Mouse (Mus musculus) embryonic facial prominence, embryonic 14.5 days (tissue): ENCODE measurements around the gene Nhej1. TPM values are rescaled to one million over a fixed set of nuclear protein-coding genes. Genes with fewer than 3 reads are reported as not detected.

Experiments used
- ATAC-seq: fragments of 200-750 bp; cut with Nextera tagmentation; 2 replicates; pipeline ENCODE4 v1.8.0; 2017; ENCODE audit warnings: low read depth, moderate number of reproducible peaks, moderate TSS enrichment
- DNase-seq: peaks from one replicate; pipeline ENCODE4 v3.0.0-alpha.2; 2015; ENCODE audit warnings: low spot score
- H3K27ac ChIP-seq: fragments of 300-500 bp; sonication (generic); replicated peaks from 2 replicates; pipeline ENCODE4 v1.5.1; 2014; ENCODE audit warnings: low read depth, mild to moderate bottlenecking, low read length, moderate library complexity
- H3K27me3 ChIP-seq: fragments of 300-500 bp; sonication (generic); replicated peaks from 2 replicates; pipeline ENCODE4 v1.6.1; 2014; ENCODE audit warnings: low read length; ENCODE audit not compliant: control insufficient read depth, insufficient read depth
- H3K36me3 ChIP-seq: fragments of 300-500 bp; sonication (generic); 2 replicates; pipeline ENCODE4 v1.6.1; 2014; ENCODE audit warnings: low read length, mixed read lengths; ENCODE audit not compliant: control insufficient read depth, insufficient read depth
- H3K4me1 ChIP-seq: fragments of 300-500 bp; sonication (generic); 2 replicates; pipeline ENCODE4 v1.6.1; 2014; ENCODE audit warnings: antibody characterized with exemption, low read length; ENCODE audit not compliant: control insufficient read depth, insufficient read depth
- H3K4me2 ChIP-seq: fragments of 300-500 bp; sonication (generic); 2 replicates; pipeline ENCODE4 v1.6.1; 2014; ENCODE audit warnings: low read depth, mild to moderate bottlenecking, low read length, moderate library complexity, mixed read lengths
- H3K4me3 ChIP-seq: fragments of 300-500 bp; sonication (generic); 2 replicates; pipeline ENCODE4 v1.5.1; 2014; ENCODE audit warnings: low read depth, mild to moderate bottlenecking, low read length
- H3K9ac ChIP-seq: fragments of 300-500 bp; sonication (generic); 2 replicates; pipeline ENCODE4 v1.6.1; 2014; ENCODE audit warnings: low read depth, mild to moderate bottlenecking, low read length, moderate library complexity, mixed read lengths
- H3K9me3 ChIP-seq: fragments of 300-500 bp; sonication (generic); 2 replicates; pipeline ENCODE4 v1.6.1; 2016; ENCODE audit warnings: low read length; ENCODE audit not compliant: control insufficient read depth
- WGBS: fragments of 180-500 bp; shearing (Covaris S2); extraction: QIAGEN DNeasy Blood & Tissue Kit; methylation state at CpG from one replicate; pipeline ENCODE4 v1.1.7; 2014; 5-methylcytosine and 5-hydroxymethylcytosine counted together
- polyA plus RNA-seq: library from polyadenylated mRNA; unstranded; fragments of >200 nt; fragmentation: Nextera tagmentation; extraction: Ambion mirVana; gene quantifications from 2 replicates; pipeline ENCODE4 v1.2.1, GENCODE M21; 2014

The Nhej1 gene
- polyA plus RNA-seq, 1 experiment from 2014 or later, result 10.3 TPM

- Histone ChIP-seq H3K36me3 (no peaks in the 10 kb centered on the region), H3K9ac (no peak overlapping the region), H3K27ac (no peak overlapping the region), H3K27me3 (no peaks in the 10 kb centered on the region), H3K4me1 (no peaks in the 10 kb centered on the region), H3K4me2 (no peak overlapping the region), H3K9me3 (no peaks in the 10 kb centered on the region), H3K4me3 (no peak overlapping the region)
- 94% methylated on average over 9 of the region's 10 CpGs for WGBS
- DNase-seq (peak; percentile 13), ATAC-seq (no peak)
These were observed 93.0 kb downstream of the Nhej1 start for GRCm38 (mm10) chr1:75032041-75032440.

GRCm38 (mm10) chr1:75027061-75027779 is 97.8 kb downstream of the Nhej1 start:
- ATAC-seq, result no peak

DNA sequence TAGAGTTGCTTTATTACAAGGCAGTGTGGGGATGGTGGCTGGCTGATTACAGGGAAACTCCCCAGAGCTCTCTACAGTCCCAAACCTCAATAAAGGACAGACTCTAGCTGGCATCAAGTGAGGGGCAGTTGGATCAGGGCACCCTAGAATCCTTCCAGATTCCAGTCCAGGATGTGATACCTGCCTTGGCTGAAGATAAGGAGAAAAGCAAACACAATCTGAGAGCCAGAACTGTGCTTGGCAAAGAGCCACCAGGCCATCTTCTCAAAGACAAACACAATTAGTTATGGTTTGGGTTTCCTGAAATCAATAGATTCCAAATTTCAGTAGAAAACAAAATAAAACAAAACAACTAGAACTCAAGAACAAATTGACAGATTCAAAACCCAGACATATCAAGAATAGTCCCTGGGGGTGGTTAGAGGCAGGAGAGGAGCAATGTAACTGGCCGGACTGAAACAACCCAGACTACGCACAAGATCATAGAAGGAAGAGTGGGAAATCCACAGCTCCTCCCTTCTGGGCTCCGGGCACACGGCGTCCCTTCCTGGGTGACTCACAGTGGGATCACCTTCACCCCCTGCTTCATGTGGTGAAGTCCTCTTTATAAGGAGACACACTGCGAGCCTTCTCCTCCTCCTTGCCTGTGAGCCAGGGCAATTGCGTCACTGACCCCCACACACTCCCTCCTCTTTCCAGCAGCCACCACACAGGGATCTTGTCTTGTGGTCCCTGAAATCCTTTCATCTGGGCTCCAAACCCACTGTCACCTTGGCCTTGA is 100.4 kb downstream of the Nhej1 start:
- H3K4me2 ChIP-seq, result no peak overlapping the region

More at GRCm38 (mm10) chr1:75027061-75027779, 97.8 kb downstream of the Nhej1 start:
- Histone ChIP-seq H3K4me3 (no peak overlapping the region), H3K27ac (no peak overlapping the region), H3K9ac (no peak overlapping the region), H3K4me1 (no peaks in the 10 kb centered on the region), H3K9me3 (no peaks in the 10 kb centered on the region), H3K4me2 (no peak overlapping the region), H3K36me3 (no peaks in the 10 kb centered on the region), H3K27me3 (no peaks in the 10 kb centered on the region)
- DNase-seq, result no peak
- WGBS, result 56% methylated on average over 2 of the region's 2 CpGs

GRCm38 (mm10) chr1:75022216-75022615 is 102.8 kb downstream of the Nhej1 start:
- no peak overlapping the region for H3K4me3 ChIP-seq
- no peaks in the 10 kb centered on the region for H3K36me3 ChIP-seq
- no peak overlapping the region for H3K9ac ChIP-seq
- ATAC-seq (no peak), DNase-seq (no peak)
- no peak overlapping the region for H3K27ac ChIP-seq
- WGBS, result 73% methylated on average over 5 of the region's 5 CpGs
- H3K4me1 ChIP-seq, result no peaks in the 10 kb centered on the region
- no peaks in the 10 kb centered on the region for H3K27me3 ChIP-seq
- no peak overlapping the region for H3K4me2 ChIP-seq
- no peaks in the 10 kb centered on the region for H3K9me3 ChIP-seq

More for the DNA sequence above, 100.4 kb downstream of the Nhej1 start:
- Histone ChIP-seq H3K27ac (no peak overlapping the region), H3K27me3 (no peaks in the 10 kb centered on the region), H3K36me3 (no peaks in the 10 kb centered on the region), H3K4me3 (no peak overlapping the region), H3K4me1 (no peaks in the 10 kb centered on the region), H3K9ac (no peak overlapping the region), H3K9me3 (no peaks in the 10 kb centered on the region)
- WGBS, result 81% methylated on average over 7 of the region's 7 CpGs
- DNase-seq, result no peak
- no peak for ATAC-seq

- Histone ChIP-seq H3K27me3 (no peaks in the 10 kb centered on the region), H3K9ac (no peak overlapping the region), H3K4me1 (peaks cover 22% of the 10 kb centered on the region), H3K27ac (no peak overlapping the region), H3K36me3 (no peaks in the 10 kb centered on the region), H3K4me3 (no peak overlapping the region), H3K9me3 (no peaks in the 10 kb centered on the region), H3K4me2 (no peak overlapping the region)
- peak; percentile 90 for DNase-seq
- 0 out of 2 replicates have a peak, but pooled peaks have one; percentile 30 for ATAC-seq
- 5% methylated on average over 6 of the region's 6 CpGs for WGBS
These were observed 108.2 kb downstream of the Nhej1 start for GRCm38 (mm10) chr1:75016846-75017245.

- ATAC-seq (peak; percentile 62), DNase-seq (peak; percentile 68)
- Histone ChIP-seq H3K27ac (peak overlapping the region; percentile 28; the same call in 1 of the 2 replicates), H3K9ac (no peak overlapping the region), H3K27me3 (no peaks in the 10 kb centered on the region), H3K36me3 (no peaks in the 10 kb centered on the region), H3K9me3 (no peaks in the 10 kb centered on the region), H3K4me1 (peaks cover 22% of the 10 kb centered on the region), H3K4me3 (no peak overlapping the region), H3K4me2 (0 out of 2 replicates have a peak overlapping the region, but pooled peaks have one; percentile 11)
- 14% methylated on average over 13 of the region's 13 CpGs for WGBS
These were observed 109.3 kb downstream of the Nhej1 start for GRCm38 (mm10) chr1:75015551-75016265.

- no peaks in the 10 kb centered on the region for H3K27me3 ChIP-seq
- H3K9ac ChIP-seq, result no peak overlapping the region
- peaks cover 22% of the 10 kb centered on the region for H3K4me1 ChIP-seq
- no peak overlapping the region for H3K4me3 ChIP-seq
- DNase-seq (no peak), ATAC-seq (no peak)
- H3K27ac ChIP-seq, result peak overlapping the region; percentile 12; the same call in 1 of the 2 replicates
- no peaks in the 10 kb centered on the region for H3K36me3 ChIP-seq
- 18% methylated on average over 5 of the region's 5 CpGs for WGBS
- no peak overlapping the region for H3K4me2 ChIP-seq
- H3K9me3 ChIP-seq, result no peaks in the 10 kb centered on the region
These were observed 110.7 kb downstream of the Nhej1 start for GRCm38 (mm10) chr1:75014210-75014845.

DNA sequence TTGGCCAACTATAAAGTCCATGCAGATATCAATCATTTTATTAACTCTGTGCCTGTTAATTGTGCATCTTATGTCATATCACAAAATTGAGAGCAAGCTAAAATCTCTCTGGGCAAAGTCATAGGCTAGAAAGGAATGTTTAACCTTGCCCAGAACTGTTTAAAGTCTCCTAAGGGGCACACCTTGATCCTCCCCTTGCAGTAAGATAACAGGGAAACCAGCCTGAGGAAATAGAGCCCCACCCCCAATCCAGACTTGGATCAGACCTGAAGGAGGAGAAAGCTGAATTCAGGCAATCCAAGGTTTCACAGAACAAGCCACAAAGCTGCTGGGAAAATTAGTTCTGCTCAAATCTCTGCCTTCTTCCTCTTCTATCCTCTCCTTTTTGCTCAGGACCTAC is 114.2 kb downstream of the Nhej1 start:
- ATAC-seq (no peak), DNase-seq (no peak)
- Histone ChIP-seq H3K27me3 (no peaks in the 10 kb centered on the region), H3K27ac (no peak overlapping the region), H3K4me3 (no peak overlapping the region), H3K9ac (no peak overlapping the region), H3K9me3 (no peaks in the 10 kb centered on the region), H3K4me1 (peaks cover 21% of the 10 kb centered on the region), H3K36me3 (no peaks in the 10 kb centered on the region), H3K4me2 (no peak overlapping the region)
